Mouse (Mus musculus) olfactory bulb, adult 2 months (tissue): ENCODE results near the gene Dnaaf5.

Source experiments
- CTCF ChIP-seq: fragments of 200-500 bp; IDR thresholded peaks from 2 replicates; pipeline ENCODE4 v1.5.1; 2012; ENCODE audit warnings: low read depth, mild to moderate bottlenecking, low read length, moderate library complexity; ENCODE audit not compliant: insufficient read depth
- POLR2A ChIP-seq: fragments of 200-500 bp; IDR thresholded peaks from 2 replicates; pipeline ENCODE4 v1.6.1; 2012; ENCODE audit warnings: mild to moderate bottlenecking, low read depth, low read length, moderate library complexity; ENCODE audit not compliant: insufficient read depth

GRCm38 (mm10) chr5:139199995-139200769, 50.2 kb downstream of the Dnaaf5 start, which contains the start of gene Sun1:
- peak; percentile 38; the same call in 1 of the 2 replicates for TF ChIP-seq POLR2A
- TF ChIP-seq CTCF = no peak
